Mouse (Mus musculus) frontal cortex, postnatal 36 days (tissue): ENCODE results near the gene Sarnp.

Experiments used
- DNase-seq, 2 experiments: peaks; one replicate each; pipeline ENCODE4 v3.0.0; 2022; ENCODE audit warnings: low spot score in 2 of 2

Gene Sarnp

GRCm38 (mm10) chr10:128917400-128917799 lies 100.3 kb downstream of the Sarnp start:
- DNase-seq = no peak

GRCm38 (mm10) chr10:128918246-128918645 lies 101.1 kb downstream of the Sarnp start:
- DNase-seq = peak in 1 of 2 experiments; percentile 59

- peak in 1 of 2 experiments; percentile 31 for DNase-seq
Measured at GRCm38 (mm10) chr10:128919203-128919631, 102.1 kb downstream of the Sarnp start.

GRCm38 (mm10) chr10:128919966-128920365 lies 102.8 kb downstream of the Sarnp start:
- no peak for DNase-seq

- no peak for DNase-seq
Measured at GRCm38 (mm10) chr10:128920736-128921161, 103.6 kb downstream of the Sarnp start.

GRCm38 (mm10) chr10:128921251-128921650 lies 104.1 kb downstream of the Sarnp start:
- DNase-seq = no peak

- no peak for DNase-seq
Measured at GRCm38 (mm10) chr10:128921883-128922821, 105.0 kb downstream of the Sarnp start.

- no peak for DNase-seq
Measured at GRCm38 (mm10) chr10:128922822-128923012, 105.6 kb downstream of the Sarnp start, which contains the start of gene Rdh5. Gene Rdh5 (minus strand): TSS chr10:128922888.

- peak; percentile 94 to 96 for DNase-seq
Measured at GRCm38 (mm10) chr10:128923013-128923691, 106.0 kb downstream of the Sarnp start.

GRCm38 (mm10) chr10:128923935-128924334 lies 106.8 kb downstream of the Sarnp start, which contains the start of gene Bloc1s1:
Gene Bloc1s1 (minus strand): TSS chr10:128924035.
- no peak for DNase-seq
